Mouse (Mus musculus) small intestine, adult 2 months (tissue): Measurements from ENCODE around the gene Pde12. TPM values are rescaled to one million over a fixed set of nuclear protein-coding genes. Genes with fewer than 3 reads are reported as not detected.
"Not testable (repeated sequence)": the region's sequence is repeated elsewhere in the genome, so short reads cannot be mapped to it uniquely, and the experiment has no call there.

ENCODE experiments used
- H3K27ac ChIP-seq: fragments of 200-500 bp; 2 replicates; pipeline ENCODE4 v1.5.1; 2012; ENCODE audit warnings: low read depth, low read length, control low read depth, inconsistent platforms; ENCODE audit not compliant: insufficient read depth
- H3K27me3 ChIP-seq: fragments of 200-500 bp; 2 replicates; pipeline ENCODE4 v1.6.1; 2012; ENCODE audit warnings: mild to moderate bottlenecking, moderate library complexity, low read length, inconsistent platforms; ENCODE audit not compliant: control insufficient read depth, insufficient read depth
- H3K36me3 ChIP-seq: fragments of 200-500 bp; 2 replicates; pipeline ENCODE4 v1.6.1; 2012; ENCODE audit warnings: mild to moderate bottlenecking, low read length, control low read depth, inconsistent platforms; ENCODE audit not compliant: control insufficient read depth, insufficient read depth
- H3K4me1 ChIP-seq: fragments of 200-500 bp; 2 replicates; pipeline ENCODE4 v1.6.1; 2012; ENCODE audit warnings: low read length, inconsistent platforms, mixed read lengths; ENCODE audit not compliant: control insufficient read depth, insufficient read depth, insufficient read length
- H3K4me3 ChIP-seq: fragments of 200-500 bp; 2 replicates; pipeline ENCODE4 v1.5.1; 2012; ENCODE audit warnings: low read depth, mild to moderate bottlenecking, control low read depth, inconsistent platforms, low read length, moderate library complexity
- CTCF ChIP-seq: fragments of 200-500 bp; IDR thresholded peaks from 2 replicates; pipeline ENCODE4 v1.5.1; 2012; ENCODE audit warnings: low read depth, mild to moderate bottlenecking, control low read depth, inconsistent platforms, low read length, moderate library complexity, mixed read lengths; ENCODE audit not compliant: insufficient replicate concordance, insufficient read length; ENCODE audit errors: extremely low read depth
- POLR2A ChIP-seq: fragments of 200-500 bp; IDR thresholded peaks from 2 replicates; pipeline ENCODE4 v1.6.1; 2012; ENCODE audit warnings: low read depth, mild to moderate bottlenecking, control low read depth, inconsistent platforms, low read length, moderate library complexity
- WGBS: fragments of 180-500 bp; shearing (Covaris S2); methylation state at CpG from one replicate; pipeline ENCODE4 v1.1.7; 2018; 5-methylcytosine and 5-hydroxymethylcytosine counted together
- polyA plus RNA-seq: library from polyadenylated mRNA; depleted of rRNA; stranded (reverse); fragments of >200 nt; gene quantifications from 2 replicates; pipeline ENCODE4 v1.2.3, GENCODE M21; 2012; rRNA removed

Gene Pde12
- 4.2 and 5.3 TPM in 2 replicates for polyA plus RNA-seq

DNA sequence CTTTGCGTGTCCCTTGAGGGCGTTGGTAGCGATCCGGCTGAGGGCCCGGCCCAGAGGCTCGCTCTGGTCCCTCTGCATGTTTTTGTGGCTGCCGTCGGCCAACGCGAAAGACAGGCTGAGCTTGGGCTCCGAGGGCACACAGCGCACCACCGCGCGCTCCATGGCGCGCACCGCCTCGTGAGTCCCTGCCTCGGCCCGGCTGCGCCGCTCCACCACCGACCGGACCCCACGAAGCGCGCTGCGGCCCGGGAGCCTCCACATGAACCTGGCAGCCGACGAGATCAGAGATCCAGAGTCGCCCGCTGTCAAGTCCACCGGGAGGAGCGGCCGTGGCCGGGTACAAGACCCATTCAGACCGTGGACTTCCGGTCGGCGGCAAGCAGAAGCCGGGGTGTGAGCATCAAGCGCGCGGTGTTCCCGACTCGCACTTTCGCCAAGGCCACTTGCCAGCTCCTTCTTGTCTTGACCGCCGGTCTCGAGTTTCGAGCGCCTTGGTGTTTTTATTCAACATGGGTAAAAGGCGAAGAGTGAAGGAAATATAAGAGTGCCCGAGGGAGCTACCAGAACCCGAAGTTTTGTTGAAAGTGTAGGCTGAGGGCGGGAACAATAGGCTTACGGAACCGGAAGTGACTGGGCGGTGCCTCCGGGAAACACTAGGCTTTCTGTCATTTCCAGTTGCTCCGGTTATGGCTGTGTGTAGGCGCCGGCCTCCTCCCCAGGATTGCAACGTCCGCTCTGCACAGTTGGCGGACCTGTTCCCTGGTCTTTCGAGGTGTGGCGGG is at the start of gene Pde12:
Gene Pde12, minus strand, starts transcription at position 592 of the 782 bp plus-strand sequence.
- under 1% methylated on average over 70 of the region's 70 CpGs for whole genome bisulfite sequencing
- Histone ChIP-seq H3K4me3 (peak within 1 kb of the TSS; percentile 85), H3K36me3 (peaks cover 13% of the 10 kb centered on the region), H3K27me3 (no peaks in the 10 kb centered on the region), H3K4me1 (0 out of 2 replicates have a peak, but pooled peaks cover 2% of the 10 kb centered on the region), H3K27ac (peak within 1 kb of the TSS; percentile 89)
- TF ChIP-seq CTCF (no peak), POLR2A (peak; percentile 89)

DNA sequence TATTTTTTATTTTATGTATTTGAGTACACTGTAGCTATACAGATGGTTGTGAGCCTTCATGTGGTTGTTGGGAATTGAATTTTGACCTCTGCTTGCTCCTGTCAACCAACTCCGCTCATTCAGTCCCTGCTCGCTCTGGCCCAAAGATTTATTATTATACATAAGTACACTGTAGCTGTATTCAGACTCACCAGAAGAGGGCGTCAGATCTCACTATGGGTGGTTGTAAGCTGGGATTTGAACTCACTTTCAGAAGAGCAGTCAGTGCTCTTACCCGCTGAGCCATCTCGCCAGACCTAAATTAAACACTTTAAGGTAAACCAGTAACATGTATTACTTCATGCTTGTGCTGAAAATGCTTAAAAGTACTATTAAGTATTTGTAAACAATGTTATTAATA is 35.6 kb upstream of the Pde12 start:
- not testable (repeated sequence) for H3K4me1 ChIP-seq, H3K27ac ChIP-seq, H3K36me3 ChIP-seq, H3K27me3 ChIP-seq, H3K4me3 ChIP-seq
- 86% methylated on average over 5 of the region's 5 CpGs for WGBS

DNA sequence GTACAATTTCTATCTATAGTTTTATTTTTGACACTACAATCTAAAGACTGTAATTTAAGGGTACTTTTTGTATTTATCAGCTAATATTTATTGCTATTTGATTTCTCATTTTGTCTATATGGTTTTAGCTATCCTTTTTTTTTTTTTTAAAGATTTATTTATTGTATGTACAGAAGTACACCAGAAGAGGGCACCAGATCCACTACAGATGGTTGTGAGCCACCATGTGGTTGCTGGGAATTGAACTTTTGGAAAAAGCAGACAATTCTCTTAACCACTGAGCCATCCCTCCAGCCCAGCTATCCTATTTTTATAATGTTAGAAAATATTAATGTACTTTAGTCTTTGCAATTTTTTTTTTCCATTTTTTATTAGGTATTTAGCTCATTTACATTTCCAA is 28.2 kb upstream of the Pde12 start:
- Histone ChIP-seq H3K27ac (no peak overlapping the region), H3K4me3 (no peak overlapping the region), H3K27me3 (no peaks in the 10 kb centered on the region), H3K4me1 (no peaks in the 10 kb centered on the region), H3K36me3 (no peaks in the 10 kb centered on the region)
- TF ChIP-seq CTCF: no peak
- TF ChIP-seq POLR2A: no peak

DNA sequence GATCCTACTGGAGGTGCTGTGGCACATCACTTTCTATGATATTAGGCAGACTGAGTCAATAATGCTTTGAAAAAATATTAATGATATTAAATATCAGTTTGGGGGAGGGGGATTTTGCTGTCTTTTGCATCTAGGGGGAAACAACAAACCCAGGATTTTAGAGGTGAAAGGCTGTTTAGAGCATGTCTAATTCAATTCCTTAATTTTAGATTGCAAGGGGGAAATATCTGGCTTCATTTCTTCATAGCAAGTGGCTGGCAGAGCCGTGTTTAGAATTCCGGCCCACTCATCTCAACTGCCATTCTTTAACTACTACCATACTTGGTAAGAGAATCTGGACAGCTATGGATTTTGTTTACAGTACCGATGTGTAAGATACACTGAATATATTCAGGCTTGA is 23.3 kb upstream of the Pde12 start, which contains the start of gene Dnah12:
Gene Dnah12, plus strand, starts transcription at position 301 of the 400 bp plus-strand sequence.
- Histone ChIP-seq H3K27ac (no peak within 1 kb of the TSS), H3K36me3 (no peaks in the 10 kb centered on the region), H3K4me1 (no peaks in the 10 kb centered on the region), H3K27me3 (no peaks in the 10 kb centered on the region), H3K4me3 (no peak within 1 kb of the TSS)
- TF ChIP-seq POLR2A (no peak), CTCF (no peak)
- WGBS: 84% methylated on average over 3 of the region's 3 CpGs

DNA sequence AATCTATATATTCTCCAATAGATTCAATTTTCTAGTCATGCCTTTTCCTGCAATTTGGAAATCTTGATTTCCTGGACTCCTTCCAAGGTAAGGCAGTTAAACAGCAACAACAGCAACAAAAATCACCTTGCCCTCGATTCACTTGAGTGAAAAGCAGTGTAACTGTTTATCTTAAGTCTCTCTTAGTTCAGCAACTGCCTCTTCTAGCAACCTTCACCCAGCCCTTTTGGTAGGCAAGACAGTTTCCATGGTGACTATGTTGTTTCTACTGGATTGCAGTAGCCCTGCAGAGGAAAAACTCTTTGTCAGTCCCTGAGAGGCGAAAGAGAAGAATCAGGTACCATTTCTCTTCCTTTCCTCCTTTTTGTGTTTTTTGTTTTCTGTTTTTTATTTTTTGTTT is 21.7 kb upstream of the Pde12 start:
- TF ChIP-seq CTCF (no peak), POLR2A (no peak)
- 35% methylated on average over 2 of the region's 2 CpGs for WGBS
- Histone ChIP-seq H3K27ac (no peak overlapping the region), H3K27me3 (no peaks in the 10 kb centered on the region), H3K36me3 (no peaks in the 10 kb centered on the region), H3K4me1 (no peaks in the 10 kb centered on the region), H3K4me3 (no peak overlapping the region)

DNA sequence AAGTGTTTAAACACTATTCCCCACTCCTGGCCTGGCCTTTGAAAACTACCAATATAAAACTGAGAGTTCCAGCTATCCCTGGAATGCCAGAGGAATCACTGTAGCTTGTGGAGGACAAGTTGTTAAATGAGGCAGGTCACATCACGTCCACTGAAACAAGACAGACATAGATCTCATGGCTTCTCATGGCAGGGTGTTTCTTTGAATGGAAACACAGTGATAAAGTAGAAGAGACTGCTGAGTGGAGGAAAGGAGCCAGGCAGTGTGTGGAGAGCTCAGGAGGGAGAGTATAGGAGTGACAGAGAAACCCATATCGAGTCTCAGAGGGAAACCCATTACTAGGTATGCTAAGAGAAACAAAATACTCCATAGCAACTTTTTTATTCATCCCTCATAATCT is 21.0 kb upstream of the Pde12 start:
- Histone ChIP-seq H3K27ac (no peak overlapping the region), H3K4me1 (no peaks in the 10 kb centered on the region), H3K27me3 (no peaks in the 10 kb centered on the region), H3K36me3 (no peaks in the 10 kb centered on the region), H3K4me3 (no peak overlapping the region)
- no peak for TF ChIP-seq CTCF
- TF ChIP-seq POLR2A: no peak
- 57% methylated on average over 2 of the region's 2 CpGs for WGBS

DNA sequence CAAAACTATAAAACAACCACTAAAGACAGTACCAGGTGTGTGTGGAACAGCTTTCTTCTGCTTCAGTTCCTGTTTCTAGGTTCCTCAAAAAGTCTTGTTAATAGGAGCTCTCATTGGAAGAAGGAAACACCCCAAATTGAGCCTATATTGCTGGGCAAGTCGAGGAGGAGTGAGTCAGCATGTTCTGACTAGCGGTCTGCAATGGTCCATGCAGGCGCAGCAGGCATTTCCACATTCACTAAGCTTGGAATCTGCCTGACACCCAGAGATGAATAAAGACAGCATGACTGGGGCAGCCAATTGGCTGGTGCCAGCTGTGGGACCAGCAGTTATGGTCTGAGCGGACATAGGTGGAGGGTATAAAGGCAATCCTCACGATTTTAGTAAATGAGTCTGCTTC is 6.1 kb upstream of the Pde12 start:
- Histone ChIP-seq H3K4me3 (no peak overlapping the region), H3K36me3 (no peaks in the 10 kb centered on the region), H3K4me1 (no peaks in the 10 kb centered on the region), H3K27ac (no peak overlapping the region), H3K27me3 (no peaks in the 10 kb centered on the region)
- no peak for TF ChIP-seq CTCF
- no peak for TF ChIP-seq POLR2A
- WGBS: 82% methylated on average over 5 of the region's 5 CpGs

DNA sequence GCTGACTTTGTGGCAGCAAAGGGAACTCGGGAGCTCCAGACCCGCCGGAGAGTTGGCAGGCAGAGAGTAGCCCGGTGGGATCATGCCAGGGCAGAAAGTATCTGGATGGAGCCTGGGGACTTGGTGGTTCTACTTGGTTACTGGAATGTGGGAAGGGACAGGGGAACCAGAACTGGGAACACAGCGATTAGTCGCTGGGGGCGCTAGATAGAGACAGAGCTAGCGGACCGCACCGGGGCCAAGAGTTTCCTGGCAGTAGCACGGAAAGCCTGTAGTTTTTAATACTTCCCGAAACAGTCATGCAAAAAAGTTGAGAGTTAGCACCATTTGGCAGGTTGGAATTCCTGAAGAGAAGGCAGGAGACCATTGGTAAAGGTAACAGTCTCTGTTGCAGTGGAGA is 5.7 kb upstream of the Pde12 start:
- TF ChIP-seq CTCF (no peak), POLR2A (no peak)
- no peaks in the 10 kb centered on the region for H3K4me1 ChIP-seq
- 49% methylated on average over 12 of the region's 12 CpGs for whole genome bisulfite sequencing
- no peak overlapping the region for H3K27ac ChIP-seq
- H3K4me3 ChIP-seq: no peak overlapping the region
- no peaks in the 10 kb centered on the region for H3K27me3 ChIP-seq
- H3K36me3 ChIP-seq: no peaks in the 10 kb centered on the region

DNA sequence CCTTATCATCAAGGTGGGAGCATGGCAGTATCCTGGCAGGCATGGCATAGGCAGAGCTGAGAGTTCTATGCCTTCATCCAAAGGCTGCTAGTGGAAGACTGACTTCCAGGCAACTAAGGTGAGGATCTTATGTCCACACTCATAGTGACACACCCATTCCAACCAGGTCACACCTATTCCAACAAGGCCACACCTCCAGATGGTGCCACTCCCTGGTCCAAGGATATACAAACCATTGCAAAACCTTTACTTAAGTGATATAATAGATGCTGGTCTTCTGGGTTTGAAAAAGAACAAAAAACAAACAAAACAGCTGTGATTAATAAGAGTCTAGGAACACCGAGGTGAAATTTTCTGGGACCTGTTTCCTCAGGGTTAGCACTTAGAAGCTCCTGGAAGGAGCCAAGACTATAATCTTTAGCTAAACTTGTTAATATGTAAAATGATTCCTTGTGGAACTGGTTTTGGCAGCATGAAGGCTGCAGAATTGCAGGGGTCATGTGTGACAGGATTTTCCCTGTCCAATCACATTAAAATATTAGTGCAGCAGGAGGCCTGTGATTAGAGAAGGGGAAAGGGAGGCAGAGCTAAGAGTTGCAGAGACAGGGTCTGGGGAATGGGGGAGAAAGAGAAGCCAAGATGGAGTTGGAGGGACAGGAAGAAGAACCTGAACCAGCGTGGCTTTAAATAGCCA is 4.9 kb upstream of the Pde12 start:
- H3K27ac ChIP-seq, H3K36me3 ChIP-seq, H3K27me3 ChIP-seq, H3K4me1 ChIP-seq, H3K4me3 ChIP-seq: not testable (repeated sequence)
- 49% methylated on average over 2 of the region's 2 CpGs for WGBS

DNA sequence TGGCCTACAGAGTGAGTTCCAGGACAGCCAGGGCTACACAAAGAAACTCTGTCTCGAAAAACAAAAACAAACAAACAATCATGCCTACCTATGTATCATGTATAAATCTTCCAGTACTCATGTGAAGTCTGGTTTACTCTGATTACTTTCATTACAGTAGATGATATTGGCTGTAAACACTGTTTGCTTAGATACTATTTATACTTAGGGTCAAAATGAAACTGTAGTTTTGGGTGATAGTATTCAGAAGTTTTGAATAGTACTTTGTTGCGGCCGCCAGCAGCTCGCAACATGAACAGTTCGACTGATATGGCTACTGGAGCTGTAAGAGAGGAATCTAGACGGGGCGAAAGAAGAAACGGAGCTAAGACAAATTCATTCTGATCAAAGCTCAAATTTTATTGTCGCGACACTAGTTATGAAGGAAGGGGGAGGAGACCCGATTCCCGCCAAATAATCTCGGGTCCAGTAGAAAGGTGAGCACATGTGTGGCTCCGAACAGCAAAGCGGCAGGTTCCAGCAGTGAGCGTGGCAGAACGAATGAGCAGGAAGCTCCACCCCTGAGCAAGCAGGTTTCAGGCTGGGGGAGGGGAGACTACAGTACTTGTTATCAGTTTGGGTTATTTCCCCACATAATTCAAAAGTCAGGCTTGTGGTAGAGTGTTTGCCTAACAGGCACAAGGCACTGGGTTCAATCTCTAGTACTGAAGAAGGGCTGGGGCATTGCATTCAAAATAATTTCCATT is 2.4 kb upstream of the Pde12 start:
- H3K4me3 ChIP-seq: peak overlapping the region; percentile 9; the same call in 1 of the 2 replicates
- H3K4me1 ChIP-seq, H3K36me3 ChIP-seq, H3K27me3 ChIP-seq, H3K27ac ChIP-seq: not testable (repeated sequence)
- 48% methylated on average over 17 of the region's 17 CpGs for WGBS
